Mouse (Mus musculus) heart, embryonic 14.5 days (tissue): Measurements from ENCODE around the gene Casq1. TPM values are rescaled to one million over a fixed set of nuclear protein-coding genes. Genes with fewer than 3 reads are reported as not detected.
A peak's percentile ranks its signal among the peaks of the same experiment; 100 is the strongest.

ENCODE experiments used
- ATAC-seq: fragments of 200-750 bp; cut with Nextera tagmentation; 2 replicates; pipeline ENCODE4 v1.8.0; 2017; ENCODE audit warnings: low read depth, moderate TSS enrichment; ENCODE audit not compliant: insufficient number of reproducible peaks, insufficient read depth, low FRiP score
- H3K27ac ChIP-seq, 2 experiments: fragments of 200-500 bp in 1 of 2; fragments of 300-500 bp in 1 of 2; sonication (generic) in 1 of 2; replicated peaks in 1 of 2; 2 replicates each; pipeline ENCODE4 v1.5.1; 2012 to 2014; ENCODE audit warnings: low read depth in 2 of 2, low read length in 2 of 2, control low read depth in 1 of 2, mild to moderate bottlenecking in 1 of 2, mixed read lengths in 1 of 2; ENCODE audit not compliant: control insufficient read depth in 1 of 2, insufficient read depth in 1 of 2
- H3K27me3 ChIP-seq: fragments of 300-500 bp; sonication (generic); 2 replicates; pipeline ENCODE4 v1.6.1; 2014; ENCODE audit warnings: mild to moderate bottlenecking, low read length, control low read depth; ENCODE audit not compliant: control insufficient read depth, insufficient read depth
- H3K36me3 ChIP-seq: fragments of 300-500 bp; sonication (generic); 2 replicates; pipeline ENCODE4 v1.6.1; 2014; ENCODE audit warnings: mild to moderate bottlenecking, control low read depth, low read length, mixed read lengths; ENCODE audit not compliant: control insufficient read depth, insufficient read depth
- H3K4me1 ChIP-seq, 2 experiments: fragments of 200-500 bp in 1 of 2; fragments of 300-500 bp in 1 of 2; sonication (generic) in 1 of 2; 2 replicates each; pipeline ENCODE4 v1.6.1; 2012 to 2014; ENCODE audit warnings: low read length in 2 of 2, control low read depth in 1 of 2, mixed read lengths in 1 of 2; ENCODE audit not compliant: control insufficient read depth in 2 of 2, insufficient read depth in 2 of 2
- H3K4me2 ChIP-seq: fragments of 300-500 bp; sonication (generic); 2 replicates; pipeline ENCODE4 v1.6.1; 2014; ENCODE audit warnings: mild to moderate bottlenecking, low read length
- H3K4me3 ChIP-seq, 2 experiments: fragments of 200-500 bp in 1 of 2; fragments of 300-500 bp in 1 of 2; sonication (generic) in 1 of 2; 2 replicates each; pipeline ENCODE4 v1.5.1; 2012 to 2014; ENCODE audit warnings: low read length in 2 of 2, mild to moderate bottlenecking in 2 of 2, control low read depth in 1 of 2, low read depth in 1 of 2, moderate library complexity in 1 of 2; ENCODE audit not compliant: control insufficient read depth in 1 of 2, insufficient read depth in 1 of 2
- H3K9ac ChIP-seq: fragments of 300-500 bp; sonication (generic); 2 replicates; pipeline ENCODE4 v1.6.1; 2014; ENCODE audit warnings: mild to moderate bottlenecking, low read length
- H3K9me3 ChIP-seq: fragments of 300-500 bp; sonication (generic); 2 replicates; pipeline ENCODE4 v1.6.1; 2016; ENCODE audit warnings: low read length, control low read depth; ENCODE audit not compliant: control insufficient read depth
- WGBS: fragments of 180-500 bp; shearing (Covaris S2); extraction: QIAGEN DNeasy Blood & Tissue Kit; methylation state at CpG from one replicate; pipeline ENCODE4 v1.1.7; 2014; 5-methylcytosine and 5-hydroxymethylcytosine counted together
- polyA plus RNA-seq: library from polyadenylated mRNA; unstranded; fragments of >200 nt; fragmentation: Nextera tagmentation; extraction: Ambion mirVana; gene quantifications from 2 replicates; pipeline ENCODE4 v1.2.1, GENCODE M21; 2014

Casq1 gene
- polyA plus RNA-seq, 1 experiment from 2014 or later, result 148 TPM

GRCm38 (mm10) chr1:172217148-172217547 lies 2.5 kb downstream of the Casq1 start:
- Histone ChIP-seq H3K27me3 (no peaks in the 10 kb centered on the region), H3K9me3 (no peaks in the 10 kb centered on the region), H3K27ac (peak overlapping the region; percentile 87 to 90), H3K4me3 (peak overlapping the region; percentile 13 to 16; a peak in 2 of 4 replicates), H3K36me3 (no peaks in the 10 kb centered on the region), H3K4me1 (peaks cover 64 to 72% of the 10 kb centered on the region in 2 experiments), H3K9ac (peak overlapping the region; percentile 71; the same call in 1 of the 2 replicates), H3K4me2 (peak overlapping the region; percentile 61)
- WGBS, result 0% methylated on average over 5 of the region's 5 CpGs
- peak; percentile 42; the same call in 1 of the 2 replicates for ATAC-seq

GRCm38 (mm10) chr1:172214748-172215147 lies 4.9 kb downstream of the Casq1 start:
- Histone ChIP-seq H3K36me3 (peaks cover 13% of the 10 kb centered on the region), H3K9ac (peak overlapping the region; percentile 27), H3K4me2 (no peak overlapping the region), H3K9me3 (no peaks in the 10 kb centered on the region), H3K4me3 (no peak overlapping the region), H3K27ac (peak overlapping the region in 1 of 2 experiments; percentile 64; a peak in 3 of 4 replicates), H3K27me3 (no peaks in the 10 kb centered on the region), H3K4me1 (peaks cover 43 to 48% of the 10 kb centered on the region in 2 experiments)
- WGBS, result 19% methylated on average over 3 of the region's 3 CpGs
- ATAC-seq, result peak; percentile 48

- peaks cover 33 to 38% of the 10 kb centered on the region in 2 experiments for H3K4me1 ChIP-seq
Observed at GRCm38 (mm10) chr1:172213771-172214170, 5.9 kb downstream of the Casq1 start.

GRCm38 (mm10) chr1:172212776-172213175 lies 6.9 kb downstream of the Casq1 start:
- Histone ChIP-seq H3K4me3 (no peak overlapping the region), H3K4me2 (no peak overlapping the region), H3K27me3 (no peaks in the 10 kb centered on the region), H3K9ac (no peak overlapping the region), H3K4me1 (peaks cover 26 to 31% of the 10 kb centered on the region in 2 experiments), H3K36me3 (peaks cover 16% of the 10 kb centered on the region), H3K9me3 (no peaks in the 10 kb centered on the region), H3K27ac (0 out of 4 replicates have a peak overlapping the region, but pooled peaks of 1 of the 2 experiments have one; percentile 36)
- WGBS, result 48% methylated on average over 5 of the region's 5 CpGs
- no peak for ATAC-seq

More at GRCm38 (mm10) chr1:172213771-172214170, 5.9 kb downstream of the Casq1 start:
- Histone ChIP-seq H3K9me3 (no peaks in the 10 kb centered on the region), H3K36me3 (peaks cover 16% of the 10 kb centered on the region), H3K4me2 (no peak overlapping the region), H3K4me3 (no peak overlapping the region), H3K27ac (0 out of 4 replicates have a peak overlapping the region, but pooled peaks of 1 of the 2 experiments have one; percentile 1), H3K27me3 (no peaks in the 10 kb centered on the region), H3K9ac (no peak overlapping the region)
- ATAC-seq, result no peak
- WGBS, result 64% methylated on average over 4 of the region's 4 CpGs

- ATAC-seq, result peak; percentile 23; the same call in 1 of the 2 replicates
- 14% methylated on average over 7 of the region's 7 CpGs for WGBS
- Histone ChIP-seq H3K36me3 (peaks cover 19% of the 10 kb centered on the region), H3K27me3 (no peaks in the 10 kb centered on the region), H3K4me1 (peaks cover 39 to 52% of the 10 kb centered on the region in 2 experiments), H3K27ac (peak overlapping the region; percentile 82 to 92), H3K4me2 (peak overlapping the region; percentile 72), H3K4me3 (peak overlapping the region in 1 of 2 experiments; percentile 74; a peak in 1 of 4 replicates), H3K9ac (peak overlapping the region; percentile 94), H3K9me3 (no peaks in the 10 kb centered on the region)
Observed at GRCm38 (mm10) chr1:172207111-172207584, 12.5 kb downstream of the Casq1 start.

GRCm38 (mm10) chr1:172206141-172206917 lies 13.3 kb downstream of the Casq1 start, which contains the start of gene Pea15a:
Pea15a (minus strand) TSS chr1:172206804.
- Histone ChIP-seq H3K4me2 (peak within 1 kb of the TSS; percentile 72), H3K4me1 (peaks cover 45 to 60% of the 10 kb centered on the region in 2 experiments), H3K27ac (peak within 1 kb of the TSS; percentile 82 to 92), H3K4me3 (peak within 1 kb of the TSS; percentile 61 to 74), H3K9me3 (no peaks in the 10 kb centered on the region), H3K9ac (peak within 1 kb of the TSS; percentile 94), H3K36me3 (peaks cover 24% of the 10 kb centered on the region), H3K27me3 (no peaks in the 10 kb centered on the region)
- ATAC-seq, result peak; percentile 83
- WGBS, result under 1% methylated on average over 38 of the region's 40 CpGs

GRCm38 (mm10) chr1:172205741-172206087 lies 14.0 kb downstream of the Casq1 start:
- ATAC-seq, result no peak

More at GRCm38 (mm10) chr1:172205741-172206087, 14.0 kb downstream of the Casq1 start:
- 11% methylated on average over 3 of the region's 3 CpGs for WGBS
- H3K4me1 ChIP-seq, result peaks cover 50 to 66% of the 10 kb centered on the region in 2 experiments
- no peaks in the 10 kb centered on the region for H3K9me3 ChIP-seq
- peak overlapping the region; percentile 94 for H3K9ac ChIP-seq
- H3K4me2 ChIP-seq, result peak overlapping the region; percentile 72
- H3K27me3 ChIP-seq, result no peaks in the 10 kb centered on the region
- peaks cover 23% of the 10 kb centered on the region for H3K36me3 ChIP-seq
- H3K27ac ChIP-seq, result peak overlapping the region; percentile 72 to 92
- peak overlapping the region; percentile 61 to 74 for H3K4me3 ChIP-seq
